Mouse (Mus musculus) spleen, adult 2 months (tissue): Measurements from ENCODE around the gene Acss1.

Experiments used
- CTCF ChIP-seq: fragments of 200-500 bp; IDR thresholded peaks from 2 replicates; pipeline ENCODE4 v1.5.1; 2011; ENCODE audit warnings: mild to moderate bottlenecking, inconsistent platforms; ENCODE audit not compliant: insufficient read depth, insufficient read length, insufficient replicate concordance; ENCODE audit errors: extremely low read depth
- POLR2A ChIP-seq: fragments of 200-500 bp; IDR thresholded peaks from 2 replicates; pipeline ENCODE4 v1.6.1; 2011; ENCODE audit warnings: low read depth, low read length, inconsistent platforms

GRCm38 (mm10) chr2:150664152-150664920, 4.0 kb downstream of the Acss1 start:
- TF ChIP-seq CTCF (no peak), POLR2A (no peak)
